Mouse (Mus musculus): ENCODE data around the gene Arl8b.

DNA sequence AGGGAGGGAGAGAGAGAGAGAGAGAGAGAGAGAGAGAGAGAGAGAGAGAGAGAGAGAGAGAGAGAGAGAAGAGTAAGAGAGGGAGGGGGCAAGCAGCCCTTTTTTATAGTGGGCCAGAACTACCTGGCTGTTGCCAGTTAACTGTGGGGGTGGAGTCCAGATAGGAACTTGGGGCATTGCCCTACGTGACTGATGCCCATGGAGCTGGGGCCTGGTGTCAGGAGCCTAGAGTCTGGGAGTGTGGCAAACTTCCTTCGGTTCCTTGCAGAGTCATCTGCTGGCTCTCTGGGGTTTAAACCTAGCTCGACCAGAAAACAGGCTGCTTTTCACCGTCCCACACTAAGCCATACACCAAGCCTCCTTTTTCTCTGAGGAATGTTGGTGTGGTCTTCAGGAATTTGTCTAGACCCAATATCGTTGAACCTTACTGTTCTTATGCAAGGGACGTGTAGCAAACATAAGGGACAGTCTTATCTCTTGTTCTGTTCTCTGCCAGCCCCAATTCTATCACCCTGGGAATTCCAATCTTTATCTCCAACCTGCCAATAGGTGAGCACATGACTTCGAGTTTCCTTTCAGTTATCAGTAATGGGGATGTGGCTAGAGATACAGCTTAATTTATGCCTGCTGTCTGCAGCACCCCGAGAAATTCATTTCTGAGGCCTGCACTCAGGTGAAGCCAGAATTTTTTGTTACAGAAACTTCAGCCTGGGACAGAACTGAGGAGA is 5.2 kb upstream of the Arl8b start:
- no peak for TF ChIP-seq CTCF (conservative IDR thresholded peaks at IDR 0.05; ENCODE audit: low read length)
- no peak for TF ChIP-seq POU5F1 (IDR thresholded peaks at IDR 0.05; ENCODE audit: borderline replicate concordance, low read length)
